Mouse (Mus musculus): ENCODE data around the gene Drg1. TPM values are rescaled to one million over a fixed set of nuclear protein-coding genes. Genes with fewer than 3 reads are reported as not detected.
"Not testable (repeated sequence)": the region's sequence is repeated elsewhere in the genome, so short reads cannot be mapped to it uniquely, and the experiment has no call there.

Gene Drg1
- total and polyA plus RNA-seq, 2 experiments from 2014 or later: 73.1 to 176 TPM

DNA sequence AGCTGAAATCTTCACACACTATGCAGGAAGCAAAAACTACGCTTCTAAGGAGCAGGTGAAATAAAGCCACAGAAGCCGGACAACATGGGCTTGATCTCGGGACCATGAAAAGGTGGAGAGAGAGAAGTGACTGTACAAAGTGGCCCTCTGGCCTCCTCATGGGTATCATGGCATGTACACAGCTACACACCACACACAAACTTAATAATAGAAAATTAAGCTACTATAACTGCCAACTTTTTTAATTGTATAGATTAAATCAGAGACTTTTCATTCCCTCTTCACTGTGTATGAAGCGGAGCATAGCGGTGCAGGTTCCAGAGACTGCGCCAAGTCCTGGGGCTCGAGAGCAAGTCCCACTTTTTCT lies 86.5 kb downstream of the Drg1 start:
- H3K27me3 ChIP-seq (ENCODE audit: insufficient read depth, low read length); ATAC-seq; H3K36me3 ChIP-seq (ENCODE audit: insufficient read depth, low read length); DNase-seq (ENCODE audit: low spot score); H3K4me1 ChIP-seq (ENCODE audit: insufficient read depth, low read length); H3K4me2 ChIP-seq (ENCODE audit: low read depth, low read length); H3K9me3 ChIP-seq (ENCODE audit: low read length); H3K4me3 ChIP-seq (ENCODE audit: low read length); H3K9ac ChIP-seq (replicated peaks; ENCODE audit: low read length); H3K27ac ChIP-seq: not testable (repeated sequence)
- 90% methylated on average over 7 of the region's 7 CpGs for WGBS

DNA sequence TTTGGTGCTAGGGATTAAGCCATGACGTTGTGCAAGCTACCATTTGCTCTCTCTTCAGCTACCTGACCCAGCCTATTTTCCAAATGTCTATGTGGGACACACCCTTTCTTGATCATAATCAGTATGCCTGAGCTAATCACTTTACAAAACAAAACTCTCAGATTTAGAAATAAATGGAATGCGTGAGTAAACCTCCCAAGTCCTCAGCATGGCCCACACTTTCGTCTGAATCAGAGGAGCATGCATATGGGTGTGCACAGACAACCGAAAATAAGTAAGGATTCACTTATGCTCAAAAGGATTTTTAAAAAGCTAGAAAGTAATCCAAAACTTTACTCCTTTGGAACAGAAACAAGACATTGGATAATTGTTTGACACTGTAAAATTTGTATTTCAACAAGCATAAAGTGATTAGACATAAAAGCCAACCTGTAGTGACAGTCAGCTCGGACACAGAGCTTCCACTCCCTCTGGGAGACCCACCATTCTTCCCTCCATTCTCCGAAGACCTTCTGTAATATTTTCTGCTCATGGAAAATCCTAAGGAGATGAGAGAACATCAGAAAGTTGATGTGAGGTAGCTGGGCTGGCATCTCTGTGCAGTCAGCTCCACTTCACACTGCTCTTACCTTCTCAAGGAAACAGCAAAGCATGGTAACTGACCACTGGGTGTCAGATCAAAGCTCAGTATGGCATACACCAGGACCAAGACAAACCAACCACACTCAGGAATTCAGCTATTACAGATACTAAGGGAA lies 87.1 kb downstream of the Drg1 start:
- H3K9me3 ChIP-seq (ENCODE audit: low read length); ATAC-seq; H3K4me1 ChIP-seq (ENCODE audit: insufficient read depth, low read length); H3K27me3 ChIP-seq (ENCODE audit: insufficient read depth, low read length); H3K9ac ChIP-seq (replicated peaks; ENCODE audit: low read length); H3K4me3 ChIP-seq (ENCODE audit: low read length); H3K27ac ChIP-seq; H3K4me2 ChIP-seq (ENCODE audit: low read depth, low read length); H3K36me3 ChIP-seq (ENCODE audit: insufficient read depth, low read length): not testable (repeated sequence)
- peak; percentile 3 for DNase-seq (ENCODE audit: low spot score)
- WGBS: 81% methylated on average over 6 of the region's 6 CpGs

DNA sequence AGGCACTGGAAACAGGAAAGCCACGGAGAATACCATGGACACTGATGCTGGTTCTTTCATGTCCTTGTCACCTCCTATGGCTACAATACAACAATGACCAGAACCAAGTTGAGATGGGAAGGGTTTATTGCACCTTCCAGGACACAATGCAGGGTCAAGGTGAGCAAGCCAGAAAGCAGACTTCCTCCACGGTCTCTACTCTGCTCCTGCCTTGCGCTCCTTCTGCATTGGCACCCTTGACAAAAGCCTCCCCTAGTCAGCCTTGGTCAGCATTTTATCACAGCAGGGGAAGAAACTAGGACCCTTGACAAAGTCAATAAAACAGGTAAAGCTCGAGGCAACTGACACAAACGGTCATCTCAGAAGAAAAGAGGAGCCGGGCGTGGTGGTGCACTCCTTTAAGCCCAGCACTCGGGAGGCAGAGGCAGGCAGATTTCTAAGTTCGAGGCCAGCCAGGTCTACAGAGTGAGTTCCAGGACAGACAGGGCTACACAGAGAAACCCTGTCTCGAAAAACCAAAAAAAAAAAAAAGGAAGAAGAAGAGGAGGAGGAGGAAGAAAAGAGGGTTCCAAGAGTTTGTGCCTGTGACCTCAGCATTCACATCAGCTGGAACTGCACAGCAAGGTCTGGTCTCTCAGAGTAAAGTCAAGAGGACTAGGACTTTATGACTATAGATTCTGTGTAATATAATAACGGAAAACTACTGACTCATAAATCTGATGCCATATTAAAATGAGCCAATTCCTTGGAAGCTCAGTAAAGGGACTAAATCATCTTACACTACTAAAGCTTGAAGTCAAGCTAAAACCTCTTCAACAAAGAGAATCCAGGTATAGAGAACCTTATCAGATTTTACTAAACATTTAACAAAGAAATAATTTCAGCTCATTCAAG lies 92.5 kb downstream of the Drg1 start:
- not testable (repeated sequence) for H3K4me3 ChIP-seq (ENCODE audit: low read length); H3K9ac ChIP-seq (replicated peaks; ENCODE audit: low read length); H3K4me2 ChIP-seq (ENCODE audit: low read depth, low read length); H3K4me1 ChIP-seq (ENCODE audit: insufficient read depth, low read length); H3K27ac ChIP-seq; H3K9me3 ChIP-seq (ENCODE audit: low read length); H3K36me3 ChIP-seq (ENCODE audit: insufficient read depth, low read length); H3K27me3 ChIP-seq (ENCODE audit: insufficient read depth, low read length)
- ATAC-seq (peak; percentile 60), DNase-seq (ENCODE audit: low spot score) (peak; percentile 4)
- WGBS: 81% methylated on average over 11 of the region's 11 CpGs

DNA sequence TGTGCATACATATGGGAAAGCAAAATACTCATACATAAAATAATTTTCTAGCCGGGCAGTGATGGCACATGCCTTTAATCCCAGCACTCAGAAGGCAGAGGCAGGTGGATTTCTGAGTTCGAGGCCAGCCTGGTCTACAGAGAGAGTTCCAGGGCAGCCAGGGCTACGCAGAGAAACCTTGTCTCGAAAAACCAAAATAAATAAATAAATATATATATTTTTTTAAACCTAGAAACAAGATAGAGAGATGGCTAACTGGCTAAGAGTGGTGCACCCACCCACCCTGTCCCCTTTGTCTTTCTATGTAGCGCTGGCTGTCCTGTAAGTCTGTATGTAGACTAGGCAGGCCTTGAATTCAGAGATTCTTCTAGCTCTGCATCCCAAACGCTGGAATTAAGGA lies 93.7 kb downstream of the Drg1 start:
- not testable (repeated sequence) for H3K27me3 ChIP-seq (ENCODE audit: insufficient read depth, low read length); H3K4me2 ChIP-seq (ENCODE audit: low read depth, low read length); H3K4me1 ChIP-seq (ENCODE audit: insufficient read depth, low read length); ATAC-seq; DNase-seq (ENCODE audit: low spot score); H3K9me3 ChIP-seq (ENCODE audit: low read length); H3K9ac ChIP-seq (replicated peaks; ENCODE audit: low read length); H3K27ac ChIP-seq; H3K36me3 ChIP-seq (ENCODE audit: insufficient read depth, low read length); H3K4me3 ChIP-seq (ENCODE audit: low read length)
- whole genome bisulfite sequencing: 65% methylated on average over 5 of the region's 6 CpGs

DNA sequence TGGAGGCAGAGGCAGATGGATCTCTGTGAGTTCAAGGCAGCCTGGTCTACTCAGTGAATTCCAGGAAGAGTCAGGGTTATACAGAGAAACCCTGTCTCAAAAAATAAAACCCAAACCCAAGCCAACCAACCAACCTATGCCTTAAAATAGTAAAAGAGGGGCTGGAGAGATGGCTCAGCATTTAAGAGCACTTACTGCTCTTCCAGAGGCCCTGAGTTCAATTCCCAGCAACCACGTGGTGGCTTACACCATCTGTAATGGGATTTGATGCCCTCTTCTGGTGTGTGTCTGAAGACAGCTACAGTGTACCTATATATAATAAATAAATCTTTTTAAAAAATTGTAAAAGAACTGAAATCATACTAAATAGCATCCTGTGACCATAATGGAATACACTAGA lies 94.3 kb downstream of the Drg1 start:
- H3K36me3 ChIP-seq (ENCODE audit: insufficient read depth, low read length); H3K9me3 ChIP-seq (ENCODE audit: low read length); H3K27me3 ChIP-seq (ENCODE audit: insufficient read depth, low read length); H3K4me2 ChIP-seq (ENCODE audit: low read depth, low read length); H3K9ac ChIP-seq (replicated peaks; ENCODE audit: low read length); H3K27ac ChIP-seq; ATAC-seq; DNase-seq (ENCODE audit: low spot score); H3K4me3 ChIP-seq (ENCODE audit: low read length); H3K4me1 ChIP-seq (ENCODE audit: insufficient read depth, low read length): not testable (repeated sequence)
- 75% methylated on average over 1 of the region's 1 CpGs for WGBS

DNA sequence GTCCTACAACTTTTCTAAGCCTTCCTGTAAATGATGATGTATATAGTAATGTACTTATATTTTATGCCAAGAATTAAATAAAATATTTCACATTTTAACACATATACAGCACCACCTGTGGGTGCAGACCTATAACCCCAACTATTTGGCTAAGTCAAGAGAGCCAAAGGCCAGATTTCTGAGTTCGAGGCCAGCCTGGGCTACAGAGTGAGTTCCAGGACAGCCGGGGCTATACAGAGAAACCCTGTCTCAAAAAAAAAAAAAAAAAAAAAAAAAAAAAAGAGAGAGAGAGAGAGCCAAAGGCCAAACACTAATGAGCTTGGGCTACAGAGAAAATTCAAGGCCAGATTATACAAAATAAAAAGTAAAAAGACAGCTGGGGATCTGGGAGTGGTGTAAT lies 97.2 kb downstream of the Drg1 start:
- DNase-seq (ENCODE audit: low spot score): not testable (repeated sequence)
- peak; percentile 30; the same call in 1 of the 2 replicates for ATAC-seq

DNA sequence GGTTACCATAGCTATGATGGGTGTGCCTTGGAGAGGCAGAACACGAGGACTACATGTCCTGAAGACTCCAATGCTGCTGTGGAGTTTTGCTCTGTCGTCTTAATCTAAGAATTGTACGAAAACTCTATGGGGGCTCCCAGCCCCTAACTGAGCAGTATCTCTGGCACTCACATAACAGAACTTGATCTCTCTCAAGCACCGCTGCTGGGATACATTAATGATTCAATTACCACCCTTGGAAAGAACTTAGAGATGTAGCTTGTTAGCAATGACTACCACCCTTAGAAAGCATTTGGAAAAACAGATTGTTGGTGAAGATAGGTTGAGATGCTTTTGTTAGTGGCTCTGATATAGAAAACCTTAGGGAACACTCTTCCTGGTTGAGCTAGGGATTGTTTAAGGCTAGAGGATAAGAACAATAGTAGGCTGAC lies 98.6 kb downstream of the Drg1 start:
- H3K4me2 ChIP-seq (ENCODE audit: low read depth, low read length); H3K4me1 ChIP-seq (ENCODE audit: insufficient read depth, low read length); H3K9me3 ChIP-seq (ENCODE audit: low read length); DNase-seq (ENCODE audit: low spot score); ATAC-seq; H3K36me3 ChIP-seq (ENCODE audit: insufficient read depth, low read length); H3K27me3 ChIP-seq (ENCODE audit: insufficient read depth, low read length); H3K27ac ChIP-seq; H3K9ac ChIP-seq (replicated peaks; ENCODE audit: low read length); H3K4me3 ChIP-seq (ENCODE audit: low read length): not testable (repeated sequence)
- WGBS: 65% methylated on average over 4 of the region's 4 CpGs

More for the DNA sequence above, 97.2 kb downstream of the Drg1 start:
- not testable (repeated sequence) for H3K9ac ChIP-seq (replicated peaks; ENCODE audit: low read length); H3K36me3 ChIP-seq (ENCODE audit: insufficient read depth, low read length); H3K4me3 ChIP-seq (ENCODE audit: low read length); H3K9me3 ChIP-seq (ENCODE audit: low read length); H3K4me2 ChIP-seq (ENCODE audit: low read depth, low read length); H3K27me3 ChIP-seq (ENCODE audit: insufficient read depth, low read length); H3K4me1 ChIP-seq (ENCODE audit: insufficient read depth, low read length); H3K27ac ChIP-seq
- 70% methylated on average over 2 of the region's 2 CpGs for WGBS

DNA sequence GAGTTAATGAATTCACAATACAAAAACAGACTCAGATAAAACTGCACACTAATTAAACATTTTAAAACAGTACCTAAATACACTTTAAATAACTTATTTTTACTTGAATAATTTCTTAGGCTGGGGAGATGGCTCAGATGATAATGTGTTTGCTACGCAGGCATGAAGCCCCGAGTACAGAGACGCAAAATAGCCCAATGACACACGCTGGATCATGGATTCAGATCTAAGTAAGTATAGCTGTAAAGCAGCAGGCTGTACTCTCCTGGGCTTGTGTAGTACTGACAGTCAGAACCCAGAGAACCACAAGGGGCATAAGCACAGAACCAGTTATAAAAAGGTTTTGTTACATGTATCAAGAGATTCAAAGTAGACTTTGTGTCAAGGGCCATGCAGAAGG lies 99.1 kb downstream of the Drg1 start:
- H3K9ac ChIP-seq (replicated peaks; ENCODE audit: low read length); ATAC-seq; DNase-seq (ENCODE audit: low spot score); H3K4me1 ChIP-seq (ENCODE audit: insufficient read depth, low read length); H3K27me3 ChIP-seq (ENCODE audit: insufficient read depth, low read length); H3K27ac ChIP-seq; H3K4me2 ChIP-seq (ENCODE audit: low read depth, low read length); H3K9me3 ChIP-seq (ENCODE audit: low read length); H3K4me3 ChIP-seq (ENCODE audit: low read length); H3K36me3 ChIP-seq (ENCODE audit: insufficient read depth, low read length): not testable (repeated sequence)
- WGBS: 90% methylated on average over 4 of the region's 4 CpGs

DNA sequence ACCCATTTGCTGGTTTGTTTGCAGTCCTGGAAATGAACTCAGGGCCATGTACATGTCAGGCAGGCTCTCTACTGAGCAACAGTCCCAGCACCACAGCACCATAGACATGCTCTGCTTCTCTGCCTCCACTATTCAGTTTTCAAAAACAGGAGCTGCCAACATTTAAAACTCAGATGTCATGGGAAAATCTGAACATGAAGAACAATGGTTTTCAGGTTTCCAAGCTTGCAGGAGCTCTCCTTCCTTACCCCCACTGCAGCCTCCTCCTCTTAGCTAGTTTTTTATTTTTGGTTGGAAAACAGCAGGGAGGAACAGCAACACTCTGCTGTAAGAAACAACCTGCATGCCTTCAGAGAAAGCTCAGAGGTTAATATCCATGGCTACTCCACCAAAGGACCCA lies 99.9 kb downstream of the Drg1 start:
- H3K4me1 ChIP-seq (ENCODE audit: insufficient read depth, low read length); H3K9me3 ChIP-seq (ENCODE audit: low read length); ATAC-seq; H3K9ac ChIP-seq (replicated peaks; ENCODE audit: low read length); H3K4me3 ChIP-seq (ENCODE audit: low read length); H3K27me3 ChIP-seq (ENCODE audit: insufficient read depth, low read length); H3K27ac ChIP-seq; H3K36me3 ChIP-seq (ENCODE audit: insufficient read depth, low read length); H3K4me2 ChIP-seq (ENCODE audit: low read depth, low read length): not testable (repeated sequence)
- DNase-seq (ENCODE audit: low spot score): peak; percentile 17

DNA sequence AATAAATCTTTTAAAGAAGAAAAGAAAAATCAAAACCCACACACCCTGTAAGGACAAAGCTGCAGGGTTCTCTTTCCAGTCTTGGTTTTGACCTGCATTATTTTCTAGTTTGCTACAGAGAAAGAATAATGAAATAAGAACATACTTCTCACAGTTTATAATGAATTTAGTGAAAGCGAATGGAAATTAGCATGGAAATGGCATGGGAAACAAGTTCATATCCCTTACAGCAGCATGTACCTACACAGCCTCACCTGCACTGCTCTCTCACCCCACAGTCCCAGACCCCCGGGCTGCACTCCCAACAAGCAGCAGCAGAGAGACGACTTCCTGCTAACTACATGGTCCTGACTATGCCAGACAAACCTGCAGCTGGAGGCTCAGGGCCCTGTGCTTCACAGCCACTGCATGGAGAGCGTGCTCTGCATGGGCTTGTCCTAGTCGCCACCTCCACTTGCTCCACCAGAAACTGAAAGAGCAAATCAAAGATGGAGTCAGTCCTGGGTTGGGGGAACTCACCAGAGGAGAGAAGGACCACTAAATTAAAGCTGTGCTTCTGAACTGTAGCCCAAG lies 100.9 kb downstream of the Drg1 start:
- H3K4me3 ChIP-seq (ENCODE audit: low read length); H3K27me3 ChIP-seq (ENCODE audit: insufficient read depth, low read length); H3K36me3 ChIP-seq (ENCODE audit: insufficient read depth, low read length); H3K9ac ChIP-seq (replicated peaks; ENCODE audit: low read length); H3K9me3 ChIP-seq (ENCODE audit: low read length); H3K27ac ChIP-seq; H3K4me1 ChIP-seq (ENCODE audit: insufficient read depth, low read length); H3K4me2 ChIP-seq (ENCODE audit: low read depth, low read length): not testable (repeated sequence)
- 89% methylated on average over 3 of the region's 5 CpGs for WGBS
- peak; percentile 33 for DNase-seq (ENCODE audit: low spot score)
- peak; percentile 39 for ATAC-seq

All from hindbrain, postnatal 0 days (tissue).